Mouse (Mus musculus): ENCODE data around the gene Ttll7. TPM values are rescaled to one million over a fixed set of nuclear protein-coding genes. Genes with fewer than 3 reads are reported as not detected.

The Ttll7 gene
- total and polyA plus RNA-seq, 3 experiments = not detected

DNA sequence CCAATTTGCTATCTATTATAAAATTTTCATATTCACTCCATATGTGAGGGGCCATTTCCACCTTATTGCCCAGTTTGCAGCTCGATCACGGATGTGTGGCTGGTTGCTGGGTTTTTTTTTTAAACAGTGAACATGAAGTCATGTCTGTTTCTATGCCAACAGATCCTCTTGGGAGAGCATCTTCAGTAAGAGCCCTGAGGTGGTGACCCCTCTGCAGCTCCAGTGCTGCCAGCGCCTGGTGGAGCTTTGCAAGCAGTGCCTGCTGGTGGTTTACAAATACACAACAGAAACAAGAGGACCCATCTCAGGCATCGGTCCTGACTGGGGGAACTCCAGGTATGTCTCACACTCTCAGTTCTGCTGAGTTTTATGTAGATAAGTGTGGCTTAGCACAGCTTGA lies 115.7 kb downstream of the Ttll7 start:
- no peak for DNase-seq (ENCODE audit: low read depth, low spot score)
- TF ChIP-seq TCF12 (IDR thresholded peaks at IDR 0.05; ENCODE audit: low read depth, low read length) (no peak), CHD1 (IDR thresholded peaks at IDR 0.05; ENCODE audit: low read depth, low read length) (no peak), NELFE (IDR thresholded peaks at IDR 0.05; ENCODE audit: low read depth, low read length) (no peak), GATA1 (IDR thresholded peaks at IDR 0.05; ENCODE audit: low read depth, low read length) (no peak), SIN3A (IDR thresholded peaks at IDR 0.05; ENCODE audit: low read length) (no peak), EP300 (IDR thresholded peaks at IDR 0.05; ENCODE audit: low read depth in 1 of 2, low read length in 2 of 2) (no peak), POLR2A (IDR thresholded peaks at IDR 0.05; ENCODE audit: control insufficient read depth in 1 of 2, insufficient read depth in 1 of 2, low read depth in 1 of 2, low read length in 2 of 2, poor library complexity in 1 of 2) (no peak), MYC (IDR thresholded peaks at IDR 0.05; ENCODE audit: low read depth, low read length) (no peak), BHLHE40 (IDR thresholded peaks at IDR 0.05; ENCODE audit: borderline replicate concordance, low read depth, low read length) (no peak), POLR2AphosphoS2 (IDR thresholded peaks at IDR 0.05; ENCODE audit: low read length) (no peak), CHD2 (IDR thresholded peaks at IDR 0.05; ENCODE audit: low read length) (no peak), RAD21 (IDR thresholded peaks at IDR 0.05; ENCODE audit: low read depth, low read length) (no peak), E2F4 (IDR thresholded peaks at IDR 0.05; ENCODE audit: borderline replicate concordance, low read depth, low read length) (no peak), MEF2A (IDR thresholded peaks at IDR 0.05; ENCODE audit: extremely low read depth, insufficient replicate concordance, low read depth, low read length, poor library complexity, severe bottlenecking) (no peak), MAZ (IDR thresholded peaks at IDR 0.05; ENCODE audit: low read depth, low read length) (no peak), TBP (IDR thresholded peaks at IDR 0.05; ENCODE audit: low read depth, low read length) (no peak), KAT2A (conservative IDR thresholded peaks at IDR 0.05; ENCODE audit: low read depth, low read length) (no peak), SMC3 (IDR thresholded peaks at IDR 0.05; ENCODE audit: low read depth, low read length) (no peak)

DNA sequence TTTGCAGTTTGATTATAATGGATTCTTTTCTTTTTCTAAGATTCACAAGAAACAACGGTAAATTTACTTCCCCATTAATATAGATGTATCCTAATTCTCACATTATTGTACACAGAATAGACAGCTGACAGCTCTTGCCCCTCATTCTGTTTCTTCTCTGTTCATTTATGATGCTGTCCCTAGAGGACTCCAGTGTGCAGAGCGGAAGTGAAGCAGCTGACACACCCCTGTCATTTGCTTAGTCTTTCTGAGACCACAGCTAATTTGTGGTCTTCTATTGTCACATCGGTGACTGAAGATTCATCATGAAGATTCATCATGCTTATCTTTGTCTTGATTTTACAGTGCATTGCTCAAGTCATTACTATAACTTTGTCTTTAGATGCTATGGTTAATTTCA lies 126.1 kb downstream of the Ttll7 start:
- no peaks in the 10 kb centered on the region for H3K36me3 ChIP-seq (ENCODE audit: control insufficient read depth in 1 of 2, insufficient read depth in 2 of 2, low read length in 2 of 2)
- no peak overlapping the region for H3K9ac ChIP-seq (ENCODE audit: control insufficient read depth, low read depth, low read length, poor library complexity, severe bottlenecking)
- TF ChIP-seq NRF1 (IDR thresholded peaks at IDR 0.05; ENCODE audit: insufficient read depth, low read depth, low read length, poor library complexity, severe bottlenecking) (no peak), TBP (IDR thresholded peaks at IDR 0.05; ENCODE audit: low read depth, low read length) (no peak), USF2 (IDR thresholded peaks at IDR 0.05; ENCODE audit: borderline replicate concordance in 1 of 2, insufficient read depth in 1 of 2, low read depth in 1 of 2, low read length in 2 of 2) (no peak), USF1 (IDR thresholded peaks at IDR 0.05; ENCODE audit: low read depth, low read length) (no peak), CHD2 (IDR thresholded peaks at IDR 0.05; ENCODE audit: low read length) (no peak), GATA1 (IDR thresholded peaks at IDR 0.05; ENCODE audit: low read depth, low read length) (no peak), UBTF (IDR thresholded peaks at IDR 0.05; ENCODE audit: borderline replicate concordance, insufficient read depth, low read depth, low read length) (no peak), MYC (IDR thresholded peaks at IDR 0.05; ENCODE audit: low read depth, low read length) (no peak), BHLHE40 (IDR thresholded peaks at IDR 0.05; ENCODE audit: borderline replicate concordance, low read depth, low read length) (no peak), JUND (IDR thresholded peaks at IDR 0.05; ENCODE audit: low read depth, low read length) (no peak), MEF2A (IDR thresholded peaks at IDR 0.05; ENCODE audit: extremely low read depth, insufficient replicate concordance, low read depth, low read length, poor library complexity, severe bottlenecking) (no peak), MXI1 (IDR thresholded peaks at IDR 0.05; ENCODE audit: low read depth, low read length) (no peak), ETS1 (IDR thresholded peaks at IDR 0.05; ENCODE audit: low read depth, low read length) (no peak), CHD1 (IDR thresholded peaks at IDR 0.05; ENCODE audit: low read depth, low read length) (no peak), SMC3 (IDR thresholded peaks at IDR 0.05; ENCODE audit: low read depth, low read length) (no peak), MAFK (IDR thresholded peaks at IDR 0.05; ENCODE audit: borderline replicate concordance, low read depth, low read length) (no peak), ELF1 (IDR thresholded peaks at IDR 0.05; ENCODE audit: low read depth, low read length) (no peak), GABPA (IDR thresholded peaks at IDR 0.05; ENCODE audit: low read depth, low read length) (no peak)
- no peak for DNase-seq (ENCODE audit: low read depth, low spot score)
- H3K4me3 ChIP-seq (ENCODE audit: control insufficient read depth in 1 of 2, insufficient read depth in 1 of 2, low read depth in 2 of 2, low read length in 2 of 2) = no peak overlapping the region
- H3K27ac ChIP-seq (ENCODE audit: control insufficient read depth, low read depth, low read length) = no peak overlapping the region
- H3K9me3 ChIP-seq (replicated peaks; ENCODE audit: insufficient read depth, low read length) = no peaks in the 10 kb centered on the region
- H3K4me1 ChIP-seq (ENCODE audit: control insufficient read depth in 1 of 2, insufficient read depth in 2 of 2, low read length in 2 of 2) = no peaks in the 10 kb centered on the region
- H3K79me2 ChIP-seq (ENCODE audit: control insufficient read depth, insufficient read depth, low read length, poor library complexity) = no peaks in the 10 kb centered on the region
- H3K27me3 ChIP-seq (ENCODE audit: control insufficient read depth in 1 of 2, insufficient read depth in 2 of 2, low read length in 2 of 2) = no peaks in the 10 kb centered on the region

More for the DNA sequence above, 115.7 kb downstream of the Ttll7 start:
- no peak overlapping the region for H3K4me3 ChIP-seq (ENCODE audit: control insufficient read depth in 1 of 2, insufficient read depth in 1 of 2, low read depth in 2 of 2, low read length in 2 of 2)
- no peaks in the 10 kb centered on the region for H3K36me3 ChIP-seq (ENCODE audit: control insufficient read depth in 1 of 2, insufficient read depth in 2 of 2, low read length in 2 of 2)
- H3K9ac ChIP-seq (ENCODE audit: control insufficient read depth, low read depth, low read length, poor library complexity, severe bottlenecking) = no peak overlapping the region
- H3K27ac ChIP-seq (ENCODE audit: control insufficient read depth, low read depth, low read length) = no peak overlapping the region
- no peaks in the 10 kb centered on the region; a peak in 1 of 4 replicates for H3K27me3 ChIP-seq (ENCODE audit: control insufficient read depth in 1 of 2, insufficient read depth in 2 of 2, low read length in 2 of 2)
- no peaks in the 10 kb centered on the region for H3K4me1 ChIP-seq (ENCODE audit: control insufficient read depth in 1 of 2, insufficient read depth in 2 of 2, low read length in 2 of 2)
- H3K79me2 ChIP-seq (ENCODE audit: control insufficient read depth, insufficient read depth, low read length, poor library complexity) = no peaks in the 10 kb centered on the region
- no peaks in the 10 kb centered on the region for H3K9me3 ChIP-seq (replicated peaks; ENCODE audit: insufficient read depth, low read length)
